Mouse (Mus musculus) kidney, adult 9 months (tissue): ENCODE results near the gene Akap13.

ENCODE experiments used
- DNase-seq: peaks from one replicate; pipeline ENCODE4 v3.0.0; 2022

The Akap13 gene

GRCm38 (mm10) chr7:75802887-75803286, 347.6 kb downstream of the Akap13 start:
- DNase-seq: no peak
